Mouse (Mus musculus) induced T-regulatory cell, adult 2 months (primary cell): Measurements from ENCODE around the gene Gm2888.
"Not testable (repeated sequence)": the region's sequence is repeated elsewhere in the genome, so short reads cannot be mapped to it uniquely, and the experiment has no call there.

Experiments
- DNase-seq: peaks from one replicate; pipeline ENCODE4 v3.0.0-alpha.2; 2012; ENCODE audit warnings: low read depth

Gm2888 gene

DNA sequence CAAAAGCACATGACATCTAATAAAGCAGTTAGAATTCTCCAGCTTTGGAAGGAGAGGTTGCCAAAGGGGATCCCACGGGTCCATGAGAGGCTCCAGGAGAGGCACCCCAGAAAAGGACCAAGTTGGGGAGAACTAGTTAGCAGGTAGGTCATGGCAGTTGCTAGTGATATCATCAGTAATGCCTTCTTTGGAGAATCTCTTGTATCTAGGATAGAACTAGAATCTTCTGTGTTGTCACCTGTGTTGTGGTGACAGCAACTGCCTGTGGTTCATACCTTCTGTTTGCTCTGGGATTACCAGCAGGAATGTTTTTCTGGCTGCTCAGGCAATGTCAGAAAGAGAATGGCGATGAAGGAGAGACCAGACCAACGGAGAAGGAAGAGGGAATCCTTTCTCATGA is at the start of gene Gm2888:
Gm2888 (plus strand) TSS at position 301 of the 400 bp plus-strand sequence.
- not testable (repeated sequence) for DNase-seq

DNA sequence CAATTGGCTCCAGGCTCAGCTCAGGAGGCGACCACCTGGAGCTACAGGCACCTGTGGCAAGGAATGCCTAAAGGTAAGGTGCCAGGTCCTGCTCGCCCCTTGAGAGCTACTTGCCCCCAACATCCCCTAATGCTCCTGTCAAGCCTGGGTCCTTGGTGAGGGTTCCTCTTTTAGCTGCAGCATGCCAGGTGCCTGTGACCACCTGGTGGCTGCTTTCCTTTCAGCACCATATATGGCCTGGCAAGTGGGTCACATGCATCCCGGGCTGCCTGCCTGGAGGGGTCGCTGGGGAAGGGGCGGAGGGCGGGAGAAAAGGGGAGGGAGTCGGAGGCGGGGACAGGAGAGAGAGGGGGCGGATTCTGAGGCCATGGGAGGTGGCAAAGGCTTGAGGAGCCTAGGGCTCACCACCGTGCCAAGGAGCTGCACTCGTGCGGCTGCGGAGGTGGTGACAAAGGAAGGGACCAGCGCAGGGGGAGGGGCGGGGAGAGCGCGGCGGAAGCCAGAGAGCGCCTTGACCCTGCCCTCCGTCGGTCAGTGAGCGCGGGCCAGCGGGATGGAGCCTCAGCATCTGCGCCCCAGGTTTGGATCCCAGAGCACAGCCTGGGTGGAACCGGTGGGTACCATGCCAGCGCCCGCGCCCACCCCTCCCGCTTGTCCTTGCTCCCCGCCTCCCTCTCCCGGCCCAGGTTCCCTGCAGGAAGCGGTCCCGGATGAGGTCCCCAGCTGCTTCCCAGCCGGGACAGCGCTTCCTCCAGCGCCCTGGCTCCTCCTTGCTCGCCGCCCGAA is 19.1 kb downstream of the Gm2888 start, which contains the start of gene Gm2897:
Gm2897 (plus strand) TSS at position 559 of the 786 bp plus-strand sequence.
- DNase-seq: peak; percentile 5

DNA sequence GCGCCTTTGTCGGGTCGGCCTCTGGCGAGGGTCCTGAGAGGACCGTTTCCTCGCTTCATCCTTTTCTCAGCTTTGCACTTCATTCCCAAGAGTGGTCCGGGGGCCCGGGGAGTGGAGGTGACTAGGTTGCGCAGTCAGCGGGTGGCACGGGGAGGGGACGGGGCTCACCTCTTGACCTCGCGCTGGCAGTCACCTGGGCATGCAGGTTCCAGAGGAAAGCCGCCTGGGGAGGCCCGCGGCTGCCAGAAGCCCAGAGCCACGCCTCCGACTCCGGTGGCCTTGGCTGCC is 19.7 kb downstream of the Gm2888 start:
- peak; percentile 0 for DNase-seq

DNA sequence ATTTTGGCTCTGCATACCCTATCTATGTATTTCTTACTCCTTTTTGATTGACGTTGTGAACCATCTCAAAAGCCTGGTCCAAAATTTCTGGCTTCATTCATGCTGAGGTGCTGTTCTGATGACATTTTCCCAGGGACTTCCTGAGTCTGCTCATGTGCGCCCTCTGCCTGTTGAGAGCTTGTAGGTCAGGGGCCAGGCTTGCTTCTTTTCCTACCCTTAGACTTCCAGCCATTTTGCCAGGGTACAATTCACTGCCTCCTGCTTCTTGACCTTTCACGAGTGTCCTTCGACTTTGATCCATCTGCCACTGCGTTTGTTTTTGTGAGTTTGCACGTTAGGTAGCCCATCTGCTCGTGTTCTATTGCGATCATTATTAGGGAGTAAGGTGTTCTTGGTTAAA is 20.3 kb downstream of the Gm2888 start:
- not testable (repeated sequence) for DNase-seq
